Mouse (Mus musculus) forebrain, embryonic 12.5 days (tissue): ENCODE measurements around the gene Fbxo42. TPM values are rescaled to one million over a fixed set of nuclear protein-coding genes. Genes with fewer than 3 reads are reported as not detected.

ENCODE experiments used
- ATAC-seq: fragments of 200-750 bp; cut with Nextera tagmentation; 2 replicates; pipeline ENCODE4 v1.8.0; 2017; ENCODE audit warnings: moderate TSS enrichment; ENCODE audit not compliant: low FRiP score
- H3K27ac ChIP-seq: fragments of 300-500 bp; sonication (generic); 2 replicates; pipeline ENCODE4 v1.5.1; 2016; ENCODE audit warnings: mild to moderate bottlenecking
- H3K27me3 ChIP-seq: fragments of 300-500 bp; sonication (generic); 2 replicates; pipeline ENCODE4 v1.6.1; 2016; ENCODE audit warnings: mild to moderate bottlenecking
- H3K36me3 ChIP-seq: fragments of 300-500 bp; sonication (generic); replicated peaks from 2 replicates; pipeline ENCODE4 v1.6.1; 2016; ENCODE audit warnings: mild to moderate bottlenecking
- H3K4me1 ChIP-seq: fragments of 300-500 bp; sonication (generic); 2 replicates; pipeline ENCODE4 v1.6.1; 2016
- H3K4me2 ChIP-seq: fragments of 300-500 bp; sonication (generic); 2 replicates; pipeline ENCODE4 v1.6.1; 2016; ENCODE audit warnings: mild to moderate bottlenecking, moderate library complexity
- H3K4me3 ChIP-seq: fragments of 300-500 bp; sonication (generic); replicated peaks from 2 replicates; pipeline ENCODE4 v1.5.1; 2016; ENCODE audit warnings: mild to moderate bottlenecking
- H3K9ac ChIP-seq: fragments of 300-500 bp; sonication (generic); 2 replicates; pipeline ENCODE4 v1.6.1; 2016; ENCODE audit warnings: mild to moderate bottlenecking
- H3K9me3 ChIP-seq: fragments of 300-500 bp; sonication (generic); 2 replicates; pipeline ENCODE4 v1.6.1; 2016
- WGBS: fragments of 180-500 bp; shearing (Covaris S2); methylation state at CpG from one replicate; pipeline ENCODE4 v1.1.7; 2016; 5-methylcytosine and 5-hydroxymethylcytosine counted together
- polyA plus RNA-seq: library from polyadenylated mRNA; unstranded; fragments of >200 nt; fragmentation: Nextera tagmentation; extraction: Ambion mirVana; gene quantifications from 2 replicates; pipeline ENCODE4 v1.2.1, GENCODE M21; 2016

The Fbxo42 gene
- polyA plus RNA-seq, 1 experiment from 2014 or later: 24.7 TPM

DNA sequence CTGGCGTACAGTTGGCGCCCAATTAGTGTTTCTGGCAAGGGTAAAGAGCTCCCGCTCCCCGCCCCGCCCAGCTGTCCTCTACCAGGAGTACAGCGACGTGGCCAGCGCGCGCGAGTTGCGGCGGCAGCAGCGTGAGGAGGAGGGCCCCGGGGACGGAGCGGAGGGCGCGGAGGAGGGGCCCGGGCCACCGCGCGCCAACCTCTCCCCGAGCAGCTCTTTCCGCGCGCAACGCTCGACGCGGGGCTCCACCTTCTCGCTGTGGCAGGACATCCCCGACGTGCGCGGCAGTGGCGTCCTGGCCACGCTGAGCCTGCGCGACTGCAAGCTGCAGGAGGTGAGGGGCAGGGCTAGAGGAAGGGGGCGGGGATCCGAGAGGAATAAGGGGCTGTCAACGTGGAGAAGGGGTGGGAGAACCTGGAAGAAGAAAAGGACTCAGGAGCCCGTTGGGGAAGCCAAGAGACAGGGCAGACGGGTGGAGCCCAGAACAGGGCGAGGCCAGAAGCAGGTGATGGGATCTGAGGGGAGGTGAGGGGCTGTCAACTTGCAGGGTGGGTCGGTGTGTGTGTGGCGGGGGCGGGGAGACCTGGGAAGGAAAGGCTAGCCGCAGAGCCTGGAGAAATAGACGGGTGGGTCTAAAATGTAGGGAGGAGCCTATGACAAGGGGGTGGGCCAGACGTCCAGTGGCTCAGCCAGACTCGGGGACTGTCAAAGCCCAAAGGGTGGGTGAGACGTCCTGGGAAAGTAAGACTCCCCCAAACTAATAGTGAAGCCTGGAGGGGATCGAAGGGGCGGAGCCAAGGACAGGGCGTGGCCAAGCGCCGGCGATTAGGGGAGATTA, 100.3 kb downstream of the Fbxo42 start:
- Histone ChIP-seq H3K9me3 (no peaks in the 10 kb centered on the region), H3K27ac (no peak overlapping the region), H3K36me3 (no peaks in the 10 kb centered on the region), H3K27me3 (peaks cover 81% of the 10 kb centered on the region), H3K9ac (peak overlapping the region; percentile 25; the same call in 1 of the 2 replicates), H3K4me2 (peak overlapping the region; percentile 62), H3K4me3 (peak overlapping the region; percentile 40), H3K4me1 (peaks cover 40% of the 10 kb centered on the region)
- peak; percentile 21 for ATAC-seq
- WGBS: 1% methylated on average over 57 of the region's 60 CpGs

GRCm38 (mm10) chr4:141248614-141248978, 100.9 kb downstream of the Fbxo42 start:
- 11% methylated on average over 11 of the region's 11 CpGs for WGBS
- ATAC-seq: peak; percentile 7; the same call in 1 of the 2 replicates
- Histone ChIP-seq H3K27me3 (peaks cover 75% of the 10 kb centered on the region), H3K9ac (no peak overlapping the region), H3K4me3 (peak overlapping the region; percentile 40; the same call in 1 of the 2 replicates), H3K27ac (no peak overlapping the region), H3K36me3 (no peaks in the 10 kb centered on the region), H3K9me3 (no peaks in the 10 kb centered on the region), H3K4me1 (peaks cover 39% of the 10 kb centered on the region), H3K4me2 (peak overlapping the region; percentile 62; the same call in 1 of the 2 replicates)

- H3K4me2 ChIP-seq: no peak overlapping the region
- no peak overlapping the region for H3K4me3 ChIP-seq
- peaks cover 68% of the 10 kb centered on the region for H3K27me3 ChIP-seq
- peaks cover 35% of the 10 kb centered on the region for H3K4me1 ChIP-seq
- no peak overlapping the region for H3K9ac ChIP-seq
- no peaks in the 10 kb centered on the region for H3K9me3 ChIP-seq
- no peaks in the 10 kb centered on the region for H3K36me3 ChIP-seq
- H3K27ac ChIP-seq: no peak overlapping the region
- 74% methylated on average over 11 of the region's 11 CpGs for WGBS
- no peak for ATAC-seq
Measured at GRCm38 (mm10) chr4:141249383-141249782, 101.7 kb downstream of the Fbxo42 start.

DNA sequence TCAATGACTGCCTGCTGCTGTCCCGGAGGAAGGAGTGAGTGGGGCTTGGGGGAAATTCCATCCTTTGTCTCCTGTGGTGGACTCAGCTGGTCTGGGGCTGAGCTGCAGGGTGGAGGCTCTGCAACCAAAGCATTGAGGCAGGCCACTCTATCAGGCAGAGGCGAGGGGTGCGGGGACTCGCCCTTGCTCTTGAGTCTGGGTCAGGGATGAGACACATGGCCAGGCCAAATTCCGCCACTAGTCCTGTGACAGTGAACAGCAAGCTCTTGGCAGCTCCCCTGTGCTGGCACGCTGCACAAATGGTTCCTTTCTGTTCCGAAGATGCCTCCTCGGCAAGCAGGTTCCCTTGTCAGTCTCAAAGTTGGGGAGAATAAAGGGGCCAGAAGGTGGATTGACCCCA, 103.4 kb downstream of the Fbxo42 start:
- peaks cover 51% of the 10 kb centered on the region for H3K27me3 ChIP-seq
- 65% methylated on average over 8 of the region's 8 CpGs for WGBS

GRCm38 (mm10) chr4:141252641-141253040, 104.9 kb downstream of the Fbxo42 start:
- H3K4me1 ChIP-seq: peaks cover 11% of the 10 kb centered on the region
- no peak for ATAC-seq
- no peak overlapping the region for H3K4me2 ChIP-seq
- 86% methylated on average over 2 of the region's 2 CpGs for WGBS
- H3K27me3 ChIP-seq: peaks cover 35% of the 10 kb centered on the region
- no peak overlapping the region for H3K4me3 ChIP-seq
- no peaks in the 10 kb centered on the region for H3K36me3 ChIP-seq
- H3K9ac ChIP-seq: no peak overlapping the region
- H3K9me3 ChIP-seq: no peaks in the 10 kb centered on the region
- no peak overlapping the region for H3K27ac ChIP-seq

More for the DNA sequence above, 103.4 kb downstream of the Fbxo42 start:
- Histone ChIP-seq H3K9me3 (no peaks in the 10 kb centered on the region), H3K4me2 (no peak overlapping the region), H3K27ac (no peak overlapping the region), H3K4me3 (no peak overlapping the region), H3K36me3 (no peaks in the 10 kb centered on the region), H3K9ac (no peak overlapping the region), H3K4me1 (peaks cover 27% of the 10 kb centered on the region)
- no peak for ATAC-seq

Other genes starting within 250 kb of the Fbxo42 start
- 0.45 and 0.74 TPM in 2 replicates for gene Padi2, start 241.6 kb upstream of the Fbxo42 start, polyA plus RNA-seq
- gene Sdhb, start 186.7 kb upstream of the Fbxo42 start, polyA plus RNA-seq: 380 and 396 TPM in 2 replicates
- 75.5 and 82.3 TPM in 2 replicates for gene Atp13a2, start 161.0 kb upstream of the Fbxo42 start, polyA plus RNA-seq
- gene Mfap2, start 137.5 kb upstream of the Fbxo42 start, polyA plus RNA-seq: 250 and 275 TPM in 2 replicates
- 15.4 and 17.4 TPM in 2 replicates for gene Crocc, start 87.4 kb upstream of the Fbxo42 start, polyA plus RNA-seq
- 52.7 and 56.8 TPM in 2 replicates for gene Necap2, start 69.6 kb upstream of the Fbxo42 start, polyA plus RNA-seq
- 0.26 TPM in 1 of 2 replicates, not detected in the other for gene Spata21, start 59.6 kb upstream of the Fbxo42 start, polyA plus RNA-seq
- 32.2 and 36.4 TPM in 2 replicates for gene Szrd1, start 8.1 kb upstream of the Fbxo42 start, polyA plus RNA-seq
- gene Rsg1, start 66.0 kb downstream of the Fbxo42 start, polyA plus RNA-seq: 6.5 and 7.0 TPM in 2 replicates
- 1.9 and 2.6 TPM in 2 replicates for gene Arhgef19, start 91.6 kb downstream of the Fbxo42 start, polyA plus RNA-seq
- gene Epha2, start 153.3 kb downstream of the Fbxo42 start, polyA plus RNA-seq: 1.9 and 2.0 TPM in 2 replicates
- gene Fam131c, start 220.3 kb downstream of the Fbxo42 start, polyA plus RNA-seq: 1.00 and 1.1 TPM in 2 replicates